Mouse (Mus musculus) ES-Bruce4 (cell line): ENCODE data around the gene Ak9.

Experiments
- CTCF ChIP-seq: IDR thresholded peaks from one replicate; pipeline ENCODE4 v1.8.1; 2011; ENCODE audit warnings: low read depth, low read length
- EP300 ChIP-seq: IDR thresholded peaks from 2 replicates; pipeline ENCODE4 v1.6.1; 2011; ENCODE audit warnings: low read depth, low read length; ENCODE audit not compliant: insufficient read depth
- POLR2A ChIP-seq: IDR thresholded peaks from one replicate; pipeline ENCODE4 v1.8.1; 2011; ENCODE audit warnings: low read length; ENCODE audit not compliant: insufficient read depth

- no peak for TF ChIP-seq POLR2A
- no peak for TF ChIP-seq CTCF
- no peak for TF ChIP-seq EP300
Measured at GRCm38 (mm10) chr10:41423681-41424080, 119.9 kb downstream of the Ak9 start.
